Comparison of ENCODE assay signal across 8 mouse cellular contexts in genomic region chr9:59486549-59487065, GRCm38 (mm10). TPM values are rescaled to one million over a fixed set of nuclear protein-coding genes. Genes with fewer than 3 reads are reported as not detected.
DNase-seq lines count a peak whose midpoint lies in the region; ATAC-seq and TF ChIP-seq lines count a peak whose summit lies in the region.

Gene Arih1 (minus strand): TSS chr9:59486618.

- no peaks in the 10 kb centered on the region for H3K9me3 ChIP-seq in CH12.LX (replicated peaks; ENCODE audit: low read length)
- no peaks in the 10 kb centered on the region for H3K9me3 ChIP-seq in forebrain, embryonic 11.5 days (ENCODE audit: control insufficient read depth, low read length)
- no peaks in the 10 kb centered on the region for H3K9me3 ChIP-seq in heart, embryonic 16.5 days (replicated peaks; ENCODE audit: control insufficient read depth, low read length)
- H3K9me3 ChIP-seq in liver, embryonic 15.5 days (replicated peaks) = no peaks in the 10 kb centered on the region
- H3K9me3 ChIP-seq in neural tube, embryonic 12.5 days = no peaks in the 10 kb centered on the region

- H3K79me2 ChIP-seq in CH12.LX (replicated peaks; ENCODE audit: control insufficient read depth, extremely low read depth, insufficient read depth, poor library complexity, severe bottlenecking) = peaks cover 35% of the 10 kb centered on the region

- peak within 1 kb of the TSS; percentile 89 for H3K9ac ChIP-seq in CH12.LX (ENCODE audit: insufficient read depth, low read depth)
- H3K9ac ChIP-seq in forebrain, embryonic 11.5 days (ENCODE audit: low read length) = peak within 1 kb of the TSS; percentile 97
- H3K9ac ChIP-seq in heart, embryonic 16.5 days (ENCODE audit: low read length) = peak within 1 kb of the TSS; percentile 99
- H3K9ac ChIP-seq in liver, embryonic 15.5 days = peak within 1 kb of the TSS; percentile 99
- H3K9ac ChIP-seq in neural tube, embryonic 12.5 days = peak within 1 kb of the TSS; percentile 98

- under 1% methylated on average over 54 of the region's 56 CpGs for WGBS in forebrain, embryonic 11.5 days
- 0% methylated on average over 55 of the region's 56 CpGs for WGBS in heart, embryonic 16.5 days
- under 1% methylated on average over 54 of the region's 56 CpGs for WGBS in liver, embryonic 15.5 days (ENCODE audit: insufficient replicate concordance)
- WGBS in neural tube, embryonic 12.5 days = under 1% methylated on average over 51 of the region's 56 CpGs

- in situ Hi-C loops in CH12.LX (cut with MboI; ENCODE audit: low pct_ligation_motif_present, low pct_unique_long_range_greater_than_20kb, low sequenced_read_pairs) = no loop called here

- TF ChIP-seq POLR2A in CH12.LX (IDR thresholded peaks at IDR 0.05; ENCODE audit: low read depth, low read length) = peak; percentile 91

- TF ChIP-seq EP300 in CH12.LX (IDR thresholded peaks at IDR 0.05; ENCODE audit: low read length) = no peak

- no peak for TF ChIP-seq CTCF in CH12.LX (conservative IDR thresholded peaks at IDR 0.05 in 1 of 2, IDR thresholded peaks at IDR 0.05 in 1 of 2; ENCODE audit: low read depth in 2 of 2, low read length in 2 of 2)

- peak within 1 kb of the TSS; percentile 86 for H3K27ac ChIP-seq in CH12.LX (ENCODE audit: insufficient read depth, low read depth)
- H3K27ac ChIP-seq in forebrain, embryonic 11.5 days (ENCODE audit: low read depth, low read length) = peak within 1 kb of the TSS; percentile 98
- peak within 1 kb of the TSS; percentile 99 for H3K27ac ChIP-seq in heart, embryonic 16.5 days (ENCODE audit: low read length)
- H3K27ac ChIP-seq in liver, embryonic 15.5 days (replicated peaks) = peak within 1 kb of the TSS; percentile 100
- H3K27ac ChIP-seq in neural tube, embryonic 12.5 days = peak within 1 kb of the TSS; percentile 99

- peaks cover 0 to 19% of the 10 kb centered on the region in 2 experiments; a peak in 2 of 4 replicates for H3K4me1 ChIP-seq in CH12.LX (ENCODE audit: control insufficient read depth in 1 of 2, insufficient read depth in 2 of 2)
- H3K4me1 ChIP-seq in forebrain, embryonic 11.5 days (replicated peaks; ENCODE audit: control insufficient read depth, insufficient read depth, low read length) = no peaks in the 10 kb centered on the region
- peaks cover 8% of the 10 kb centered on the region; the same call in 1 of the 2 replicates for H3K4me1 ChIP-seq in heart, embryonic 16.5 days (ENCODE audit: control insufficient read depth, insufficient read depth, low read length)
- H3K4me1 ChIP-seq in liver, embryonic 15.5 days (replicated peaks) = peaks cover 29% of the 10 kb centered on the region
- H3K4me1 ChIP-seq in neural tube, embryonic 12.5 days = peaks cover 11% of the 10 kb centered on the region

- TF ChIP-seq RAD21 in CH12.LX (IDR thresholded peaks at IDR 0.05; ENCODE audit: low read depth, low read length) = no peak

- peak; percentile 98 for DNase-seq in CH12.LX (ENCODE audit: extremely low read depth)
- DNase-seq in c-Kit-positive CD71-positive TER-119-negative erythroid progenitor cells, embryonic 14.5 days (ENCODE audit: low read depth) = peak; percentile 93
- DNase-seq in forebrain, embryonic 11.5 days (ENCODE audit: low spot score) = peak; percentile 100
- DNase-seq in kidney, postnatal 36 days = peak; percentile 99 to 100
- DNase-seq in telencephalon, adult 2 months (ENCODE audit: low read depth, low spot score) = peak; percentile 95

- no peaks in the 10 kb centered on the region for H3K27me3 ChIP-seq in CH12.LX (replicated peaks)
- H3K27me3 ChIP-seq in forebrain, embryonic 11.5 days (ENCODE audit: control insufficient read depth, insufficient read depth, low read length) = no peaks in the 10 kb centered on the region
- no peaks in the 10 kb centered on the region for H3K27me3 ChIP-seq in heart, embryonic 16.5 days (ENCODE audit: control insufficient read depth, insufficient read depth, low read length)
- H3K27me3 ChIP-seq in liver, embryonic 15.5 days = no peaks in the 10 kb centered on the region
- no peaks in the 10 kb centered on the region for H3K27me3 ChIP-seq in neural tube, embryonic 12.5 days (replicated peaks)

- peak; percentile 97 for ATAC-seq in forebrain, embryonic 11.5 days (replicated peaks; ENCODE audit: low FRiP score)
- peak; percentile 98 for ATAC-seq in heart, embryonic 16.5 days (replicated peaks; ENCODE audit: extremely low read depth, insufficient read depth, low FRiP score)
- ATAC-seq in liver, embryonic 15.5 days (ENCODE audit: insufficient read depth) = peak; percentile 94
- peak; percentile 98 for ATAC-seq in neural tube, embryonic 12.5 days (ENCODE audit: low FRiP score, low read depth)

- no peaks in the 10 kb centered on the region for H3K36me3 ChIP-seq in CH12.LX (replicated peaks in 1 of 2; ENCODE audit: control insufficient read depth in 1 of 2, insufficient read depth in 1 of 2, low read length in 1 of 2)
- no peaks in the 10 kb centered on the region for H3K36me3 ChIP-seq in forebrain, embryonic 11.5 days (ENCODE audit: control insufficient read depth, insufficient read depth, low read length)
- no peaks in the 10 kb centered on the region for H3K36me3 ChIP-seq in heart, embryonic 16.5 days (ENCODE audit: control insufficient read depth, insufficient read depth)
- no peaks in the 10 kb centered on the region for H3K36me3 ChIP-seq in liver, embryonic 15.5 days (replicated peaks)
- H3K36me3 ChIP-seq in neural tube, embryonic 12.5 days = no peaks in the 10 kb centered on the region

- H3K4me3 ChIP-seq in CH12.LX (replicated peaks in 1 of 3; ENCODE audit: low read depth in 2 of 3, low read length in 2 of 3, poor library complexity in 1 of 3) = peak within 1 kb of the TSS; percentile 90 to 99 (median 91)
- peak within 1 kb of the TSS; percentile 99 for H3K4me3 ChIP-seq in forebrain, embryonic 11.5 days (ENCODE audit: low read depth, low read length)
- peak within 1 kb of the TSS; percentile 99 for H3K4me3 ChIP-seq in heart, embryonic 16.5 days (ENCODE audit: low read length)
- peak within 1 kb of the TSS; percentile 100 for H3K4me3 ChIP-seq in liver, embryonic 15.5 days (replicated peaks)
- peak within 1 kb of the TSS; percentile 96 for H3K4me3 ChIP-seq in neural tube, embryonic 12.5 days

- H3K4me2 ChIP-seq in CH12.LX (ENCODE audit: insufficient read depth, low read depth, poor library complexity, severe bottlenecking) = peak within 1 kb of the TSS; percentile 76
- peak within 1 kb of the TSS; percentile 94 for H3K4me2 ChIP-seq in forebrain, embryonic 11.5 days (ENCODE audit: low read depth, low read length, severe bottlenecking)
- H3K4me2 ChIP-seq in heart, embryonic 16.5 days (ENCODE audit: low read depth, low read length) = peak within 1 kb of the TSS; percentile 96
- H3K4me2 ChIP-seq in liver, embryonic 15.5 days = peak within 1 kb of the TSS; percentile 75
- peak within 1 kb of the TSS; percentile 88 for H3K4me2 ChIP-seq in neural tube, embryonic 12.5 days (replicated peaks)

- dilution Hi-C loops in CH12.LX (cut with MboI; ENCODE audit: extremely low pct_ligation_motif_present, extremely low pct_unique_long_range_greater_than_20kb, low sequenced_read_pairs) = no loop called here

TF ChIP-seq in CH12.LX, 34 proteins besides CTCF, POLR2A, EP300 and RAD21 (continues in another document):
- TF ChIP-seq RCOR1 (conservative IDR thresholded peaks at IDR 0.05; ENCODE audit: low read depth, low read length) = 0 out of 2 replicates have a peak, but pooled peaks have one; percentile 70
- TF ChIP-seq ELF1 (IDR thresholded peaks at IDR 0.05; ENCODE audit: low read depth, low read length) = peak; percentile 97
- TF ChIP-seq ZC3H11A (IDR thresholded peaks at IDR 0.05; ENCODE audit: low read depth, low read length) = no peak
- TF ChIP-seq MAX (IDR thresholded peaks at IDR 0.05; ENCODE audit: low read length) = peak; percentile 68
- peak; percentile 71; the same call in 1 of the 2 replicates for TF ChIP-seq MYC (IDR thresholded peaks at IDR 0.05; ENCODE audit: low read depth, low read length)
- TF ChIP-seq CHD2 (IDR thresholded peaks at IDR 0.05; ENCODE audit: low read length) = no peak
- peak; percentile 77 for TF ChIP-seq NRF1 (IDR thresholded peaks at IDR 0.05; ENCODE audit: low read depth, low read length)
- TF ChIP-seq USF1 (IDR thresholded peaks at IDR 0.05; ENCODE audit: low read depth, low read length) = no peak
- peak; percentile 80; the same call in 1 of the 2 replicates for TF ChIP-seq IRF4 (IDR thresholded peaks at IDR 0.05; ENCODE audit: low read depth, low read length)
- peak; percentile 50; the same call in 1 of the 2 replicates for TF ChIP-seq MAZ (IDR thresholded peaks at IDR 0.05; ENCODE audit: low read depth, low read length)
- no peak for TF ChIP-seq E2F4 (IDR thresholded peaks at IDR 0.05; ENCODE audit: insufficient replicate concordance, low read depth, low read length)
- TF ChIP-seq TCF12 (IDR thresholded peaks at IDR 0.05; ENCODE audit: low read depth, low read length) = peak; percentile 92
- peak; percentile 62 for TF ChIP-seq ETS1 (conservative IDR thresholded peaks at IDR 0.05; ENCODE audit: low read depth, low read length)
- TF ChIP-seq KAT2A (IDR thresholded peaks at IDR 0.05; ENCODE audit: insufficient replicate concordance, low read length) = peak; percentile 75; the same call in 1 of the 2 replicates
- TF ChIP-seq JUN (IDR thresholded peaks at IDR 0.05; ENCODE audit: insufficient read depth, low read depth, low read length) = no peak
- peak; percentile 62; the same call in 1 of the 2 replicates for TF ChIP-seq TBP (conservative IDR thresholded peaks at IDR 0.05; ENCODE audit: low read depth, low read length)
- TF ChIP-seq MAFK (IDR thresholded peaks at IDR 0.05; ENCODE audit: insufficient replicate concordance, low read length) = no peak
- TF ChIP-seq USF2 (conservative IDR thresholded peaks at IDR 0.05; ENCODE audit: low read depth, low read length) = no peak
- no peak for TF ChIP-seq ZKSCAN1 (IDR thresholded peaks at IDR 0.05; ENCODE audit: borderline replicate concordance, low read depth, low read length)
- peak; percentile 73; the same call in 1 of the 2 replicates for TF ChIP-seq MEF2A (IDR thresholded peaks at IDR 0.05; ENCODE audit: borderline replicate concordance, low read depth, low read length)
- TF ChIP-seq ZMIZ1 (IDR thresholded peaks at IDR 0.05; ENCODE audit: low read depth, low read length) = peak; percentile 91
- no peak for TF ChIP-seq ZNF384 (IDR thresholded peaks at IDR 0.05; ENCODE audit: low read depth, low read length)
- TF ChIP-seq BHLHE40 (IDR thresholded peaks at IDR 0.05; ENCODE audit: low read depth, low read length) = peak; percentile 25

RNA-seq across cellular contexts. Expression of gene Arih1, which starts in this region (rescaled TPM):
- 52.4 and 57.4 TPM in 2 replicates for total RNA-seq in CH12.LX (2012; rRNA removed)
- 38.7 and 45.2 TPM in 2 replicates for total RNA-seq in CH12.LX (2014; rRNA removed)
- polyA plus RNA-seq in CH12.LX (2012; ENCODE audit: insufficient read length, low read depth) = 68.7 and 70.9 TPM in 2 replicates
- polyA plus RNA-seq in forebrain, embryonic 11.5 days (2014; fragmentation: Nextera tagmentation; extraction: Ambion mirVana) = 22.8 and 27.1 TPM in 2 replicates
- 13.6 and 16.9 TPM in 2 replicates for polyA plus RNA-seq in heart, embryonic 16.5 days (2015; fragmentation: Nextera tagmentation; extraction: Ambion mirVana)
- polyA plus RNA-seq in liver, embryonic 15.5 days (2015; fragmentation: Nextera tagmentation; extraction: Ambion mirVana) = 5.8 and 6.5 TPM in 2 replicates
- polyA plus RNA-seq in neural tube, embryonic 12.5 days (2016; fragmentation: Nextera tagmentation; extraction: Ambion mirVana) = 27.1 and 32.6 TPM in 2 replicates

Comparison
In these comparisons a context has a peak if more than half of its experiments do, and no peak if none do; other contexts are left out.
1. Peak in every context shown above with its lines: DNase-seq, ATAC-seq, H3K4me3 ChIP-seq and H3K27ac ChIP-seq.